Mouse (Mus musculus): Measurements from ENCODE around the gene Sfi1.
"Not testable (repeated sequence)": the region's sequence is repeated elsewhere in the genome, so short reads cannot be mapped to it uniquely, and the experiment has no call there.

Gene Sfi1

DNA sequence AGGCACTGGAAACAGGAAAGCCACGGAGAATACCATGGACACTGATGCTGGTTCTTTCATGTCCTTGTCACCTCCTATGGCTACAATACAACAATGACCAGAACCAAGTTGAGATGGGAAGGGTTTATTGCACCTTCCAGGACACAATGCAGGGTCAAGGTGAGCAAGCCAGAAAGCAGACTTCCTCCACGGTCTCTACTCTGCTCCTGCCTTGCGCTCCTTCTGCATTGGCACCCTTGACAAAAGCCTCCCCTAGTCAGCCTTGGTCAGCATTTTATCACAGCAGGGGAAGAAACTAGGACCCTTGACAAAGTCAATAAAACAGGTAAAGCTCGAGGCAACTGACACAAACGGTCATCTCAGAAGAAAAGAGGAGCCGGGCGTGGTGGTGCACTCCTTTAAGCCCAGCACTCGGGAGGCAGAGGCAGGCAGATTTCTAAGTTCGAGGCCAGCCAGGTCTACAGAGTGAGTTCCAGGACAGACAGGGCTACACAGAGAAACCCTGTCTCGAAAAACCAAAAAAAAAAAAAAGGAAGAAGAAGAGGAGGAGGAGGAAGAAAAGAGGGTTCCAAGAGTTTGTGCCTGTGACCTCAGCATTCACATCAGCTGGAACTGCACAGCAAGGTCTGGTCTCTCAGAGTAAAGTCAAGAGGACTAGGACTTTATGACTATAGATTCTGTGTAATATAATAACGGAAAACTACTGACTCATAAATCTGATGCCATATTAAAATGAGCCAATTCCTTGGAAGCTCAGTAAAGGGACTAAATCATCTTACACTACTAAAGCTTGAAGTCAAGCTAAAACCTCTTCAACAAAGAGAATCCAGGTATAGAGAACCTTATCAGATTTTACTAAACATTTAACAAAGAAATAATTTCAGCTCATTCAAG lies 19.6 kb downstream of the Sfi1 start:
- DNase-seq (ENCODE audit: low spot score): peak; percentile 70

DNA sequence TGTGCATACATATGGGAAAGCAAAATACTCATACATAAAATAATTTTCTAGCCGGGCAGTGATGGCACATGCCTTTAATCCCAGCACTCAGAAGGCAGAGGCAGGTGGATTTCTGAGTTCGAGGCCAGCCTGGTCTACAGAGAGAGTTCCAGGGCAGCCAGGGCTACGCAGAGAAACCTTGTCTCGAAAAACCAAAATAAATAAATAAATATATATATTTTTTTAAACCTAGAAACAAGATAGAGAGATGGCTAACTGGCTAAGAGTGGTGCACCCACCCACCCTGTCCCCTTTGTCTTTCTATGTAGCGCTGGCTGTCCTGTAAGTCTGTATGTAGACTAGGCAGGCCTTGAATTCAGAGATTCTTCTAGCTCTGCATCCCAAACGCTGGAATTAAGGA lies 20.7 kb downstream of the Sfi1 start:
- DNase-seq (ENCODE audit: low spot score): not testable (repeated sequence)

DNA sequence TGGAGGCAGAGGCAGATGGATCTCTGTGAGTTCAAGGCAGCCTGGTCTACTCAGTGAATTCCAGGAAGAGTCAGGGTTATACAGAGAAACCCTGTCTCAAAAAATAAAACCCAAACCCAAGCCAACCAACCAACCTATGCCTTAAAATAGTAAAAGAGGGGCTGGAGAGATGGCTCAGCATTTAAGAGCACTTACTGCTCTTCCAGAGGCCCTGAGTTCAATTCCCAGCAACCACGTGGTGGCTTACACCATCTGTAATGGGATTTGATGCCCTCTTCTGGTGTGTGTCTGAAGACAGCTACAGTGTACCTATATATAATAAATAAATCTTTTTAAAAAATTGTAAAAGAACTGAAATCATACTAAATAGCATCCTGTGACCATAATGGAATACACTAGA lies 21.3 kb downstream of the Sfi1 start:
- not testable (repeated sequence) for DNase-seq (ENCODE audit: low spot score)

DNA sequence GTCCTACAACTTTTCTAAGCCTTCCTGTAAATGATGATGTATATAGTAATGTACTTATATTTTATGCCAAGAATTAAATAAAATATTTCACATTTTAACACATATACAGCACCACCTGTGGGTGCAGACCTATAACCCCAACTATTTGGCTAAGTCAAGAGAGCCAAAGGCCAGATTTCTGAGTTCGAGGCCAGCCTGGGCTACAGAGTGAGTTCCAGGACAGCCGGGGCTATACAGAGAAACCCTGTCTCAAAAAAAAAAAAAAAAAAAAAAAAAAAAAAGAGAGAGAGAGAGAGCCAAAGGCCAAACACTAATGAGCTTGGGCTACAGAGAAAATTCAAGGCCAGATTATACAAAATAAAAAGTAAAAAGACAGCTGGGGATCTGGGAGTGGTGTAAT lies 24.2 kb downstream of the Sfi1 start:
- not testable (repeated sequence) for DNase-seq (ENCODE audit: low spot score)

DNA sequence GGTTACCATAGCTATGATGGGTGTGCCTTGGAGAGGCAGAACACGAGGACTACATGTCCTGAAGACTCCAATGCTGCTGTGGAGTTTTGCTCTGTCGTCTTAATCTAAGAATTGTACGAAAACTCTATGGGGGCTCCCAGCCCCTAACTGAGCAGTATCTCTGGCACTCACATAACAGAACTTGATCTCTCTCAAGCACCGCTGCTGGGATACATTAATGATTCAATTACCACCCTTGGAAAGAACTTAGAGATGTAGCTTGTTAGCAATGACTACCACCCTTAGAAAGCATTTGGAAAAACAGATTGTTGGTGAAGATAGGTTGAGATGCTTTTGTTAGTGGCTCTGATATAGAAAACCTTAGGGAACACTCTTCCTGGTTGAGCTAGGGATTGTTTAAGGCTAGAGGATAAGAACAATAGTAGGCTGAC lies 25.7 kb downstream of the Sfi1 start:
- peak; percentile 69 for DNase-seq (ENCODE audit: low spot score)

DNA sequence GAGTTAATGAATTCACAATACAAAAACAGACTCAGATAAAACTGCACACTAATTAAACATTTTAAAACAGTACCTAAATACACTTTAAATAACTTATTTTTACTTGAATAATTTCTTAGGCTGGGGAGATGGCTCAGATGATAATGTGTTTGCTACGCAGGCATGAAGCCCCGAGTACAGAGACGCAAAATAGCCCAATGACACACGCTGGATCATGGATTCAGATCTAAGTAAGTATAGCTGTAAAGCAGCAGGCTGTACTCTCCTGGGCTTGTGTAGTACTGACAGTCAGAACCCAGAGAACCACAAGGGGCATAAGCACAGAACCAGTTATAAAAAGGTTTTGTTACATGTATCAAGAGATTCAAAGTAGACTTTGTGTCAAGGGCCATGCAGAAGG lies 26.1 kb downstream of the Sfi1 start:
- DNase-seq (ENCODE audit: low spot score): not testable (repeated sequence)

DNA sequence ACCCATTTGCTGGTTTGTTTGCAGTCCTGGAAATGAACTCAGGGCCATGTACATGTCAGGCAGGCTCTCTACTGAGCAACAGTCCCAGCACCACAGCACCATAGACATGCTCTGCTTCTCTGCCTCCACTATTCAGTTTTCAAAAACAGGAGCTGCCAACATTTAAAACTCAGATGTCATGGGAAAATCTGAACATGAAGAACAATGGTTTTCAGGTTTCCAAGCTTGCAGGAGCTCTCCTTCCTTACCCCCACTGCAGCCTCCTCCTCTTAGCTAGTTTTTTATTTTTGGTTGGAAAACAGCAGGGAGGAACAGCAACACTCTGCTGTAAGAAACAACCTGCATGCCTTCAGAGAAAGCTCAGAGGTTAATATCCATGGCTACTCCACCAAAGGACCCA lies 26.9 kb downstream of the Sfi1 start:
- DNase-seq (ENCODE audit: low spot score): not testable (repeated sequence)

DNA sequence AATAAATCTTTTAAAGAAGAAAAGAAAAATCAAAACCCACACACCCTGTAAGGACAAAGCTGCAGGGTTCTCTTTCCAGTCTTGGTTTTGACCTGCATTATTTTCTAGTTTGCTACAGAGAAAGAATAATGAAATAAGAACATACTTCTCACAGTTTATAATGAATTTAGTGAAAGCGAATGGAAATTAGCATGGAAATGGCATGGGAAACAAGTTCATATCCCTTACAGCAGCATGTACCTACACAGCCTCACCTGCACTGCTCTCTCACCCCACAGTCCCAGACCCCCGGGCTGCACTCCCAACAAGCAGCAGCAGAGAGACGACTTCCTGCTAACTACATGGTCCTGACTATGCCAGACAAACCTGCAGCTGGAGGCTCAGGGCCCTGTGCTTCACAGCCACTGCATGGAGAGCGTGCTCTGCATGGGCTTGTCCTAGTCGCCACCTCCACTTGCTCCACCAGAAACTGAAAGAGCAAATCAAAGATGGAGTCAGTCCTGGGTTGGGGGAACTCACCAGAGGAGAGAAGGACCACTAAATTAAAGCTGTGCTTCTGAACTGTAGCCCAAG lies 28.0 kb downstream of the Sfi1 start:
- DNase-seq (ENCODE audit: low spot score): not testable (repeated sequence)

DNA sequence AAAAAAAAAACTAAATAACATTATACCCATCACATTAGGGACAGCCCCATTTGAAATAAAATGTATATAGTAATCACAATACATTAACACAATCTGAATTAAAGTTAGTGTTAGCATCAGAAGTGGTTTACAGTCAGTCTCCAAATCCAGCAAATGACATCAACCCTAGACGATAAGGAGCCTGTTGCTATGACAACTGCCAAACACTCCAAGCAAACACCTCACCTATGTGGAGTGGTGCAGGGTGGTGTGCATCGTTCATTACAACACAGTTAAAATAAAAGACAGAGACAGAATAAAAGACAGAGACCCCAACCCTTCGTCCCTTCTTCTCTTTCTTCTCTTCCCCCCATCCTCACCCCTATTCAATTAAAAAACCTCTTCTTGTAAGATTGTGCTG lies 29.6 kb downstream of the Sfi1 start:
- peak; percentile 75 for DNase-seq (ENCODE audit: low spot score)

DNA sequence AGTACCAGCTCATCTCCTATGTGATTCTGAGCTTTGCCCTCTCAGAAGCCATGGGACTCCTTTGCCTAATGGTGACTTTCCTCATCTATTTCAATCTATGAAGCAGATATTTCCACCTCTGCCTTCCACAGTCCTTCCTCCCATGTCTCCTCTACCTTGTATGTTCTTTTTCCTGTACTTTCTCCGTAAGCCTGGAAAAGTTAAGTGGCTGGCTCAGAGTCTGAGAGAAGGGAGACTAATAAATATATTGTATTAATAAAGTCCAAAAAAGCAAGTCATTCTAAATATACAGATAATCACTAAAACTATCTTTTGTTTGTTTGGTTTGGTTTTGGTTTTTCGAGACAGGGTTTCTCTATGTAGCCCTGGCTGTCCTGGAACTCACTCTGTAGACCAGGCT lies 30.1 kb downstream of the Sfi1 start:
- DNase-seq (ENCODE audit: low spot score): peak; percentile 64

DNA sequence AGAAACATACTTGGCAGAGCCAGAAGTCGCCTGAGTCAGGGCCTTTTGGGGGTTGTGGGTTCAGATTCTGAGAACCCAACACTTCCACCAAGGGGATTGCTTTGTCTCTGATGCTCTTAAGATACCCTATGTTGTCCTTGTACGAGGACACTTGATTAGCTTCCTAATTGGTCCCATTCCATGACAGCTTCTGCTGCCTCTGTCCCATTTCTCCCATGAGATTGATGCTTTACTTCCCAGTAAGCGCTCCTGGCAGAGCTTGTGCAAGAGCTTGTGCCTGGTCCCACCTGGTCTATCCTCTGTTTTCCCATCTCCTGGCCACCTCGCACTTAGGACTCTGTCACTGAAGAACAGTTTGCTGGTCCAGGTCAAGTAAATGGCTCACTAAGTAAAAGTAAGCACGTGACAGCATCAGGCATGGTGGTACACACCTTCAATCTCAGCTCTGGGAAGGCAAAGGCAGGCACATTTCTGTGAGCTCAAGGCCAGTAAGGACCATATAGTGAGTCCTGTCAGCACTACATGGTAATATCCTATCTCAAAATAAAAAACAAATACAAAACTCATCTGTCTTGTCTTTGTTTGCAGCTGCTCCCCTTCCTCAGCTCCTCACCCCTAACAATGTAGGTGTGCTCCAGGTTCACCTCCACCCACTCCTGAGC lies 30.9 kb downstream of the Sfi1 start:
- peak; percentile 69 for DNase-seq (ENCODE audit: low spot score)

DNA sequence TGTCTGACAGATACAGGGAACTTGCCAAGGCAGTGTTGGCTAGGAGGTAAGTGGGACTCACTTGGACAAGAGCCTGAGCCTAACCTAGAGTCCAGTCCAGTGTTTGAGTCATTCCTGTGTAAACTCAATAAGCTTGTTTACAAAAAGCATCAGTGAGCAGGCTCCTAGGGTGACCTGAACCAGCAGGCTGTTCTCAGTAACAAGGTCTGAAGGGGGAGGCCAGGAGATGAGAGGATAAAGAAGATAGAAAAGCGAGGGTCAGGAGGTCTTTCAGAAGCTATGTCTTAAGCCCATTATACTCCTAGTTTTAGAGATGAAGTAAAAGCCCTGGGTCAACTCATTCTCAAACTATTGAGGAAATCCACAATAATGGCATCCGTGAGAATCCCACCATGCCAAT lies 31.9 kb downstream of the Sfi1 start:
- peak; percentile 80 for DNase-seq (ENCODE audit: low spot score)

DNA sequence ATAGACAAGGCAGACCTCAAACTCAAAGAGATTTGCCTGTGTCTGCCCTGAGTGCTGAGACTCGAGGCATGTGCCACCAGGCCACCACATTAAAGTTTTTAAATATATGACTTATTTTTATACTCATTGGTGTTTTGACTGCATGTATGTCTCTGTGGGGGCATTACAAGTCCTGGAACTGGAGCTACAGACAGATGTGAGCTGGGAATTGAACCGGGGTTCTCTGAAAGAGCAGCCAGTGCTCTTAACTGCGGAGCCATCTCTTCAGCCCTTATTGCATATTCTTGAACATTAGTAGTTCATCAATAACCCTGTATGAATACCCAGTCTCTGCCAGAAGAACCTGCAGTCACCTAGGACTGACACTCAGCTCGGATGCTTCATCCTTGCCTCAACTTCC lies 34.5 kb downstream of the Sfi1 start:
- DNase-seq (ENCODE audit: low spot score): not testable (repeated sequence)

DNA sequence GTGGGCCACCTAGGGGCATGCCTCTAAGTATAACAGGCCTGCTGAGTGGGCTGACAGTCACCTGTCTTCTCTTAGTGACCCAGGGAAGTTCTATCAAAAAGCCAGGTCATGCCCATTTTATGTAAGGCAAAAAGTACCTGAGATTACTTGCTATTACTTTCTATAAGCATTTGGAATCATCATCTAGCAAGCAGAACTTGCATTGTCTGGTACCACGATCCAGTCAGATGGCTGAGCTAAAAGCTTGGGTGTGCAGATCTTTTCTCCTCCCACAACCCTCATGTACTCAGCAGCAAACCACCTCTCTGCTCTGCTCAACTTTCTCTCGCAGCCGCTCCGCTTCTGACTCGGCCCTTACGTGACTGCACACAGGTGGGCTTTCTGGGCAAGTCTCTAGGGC lies 35.3 kb downstream of the Sfi1 start:
- peak; percentile 40 for DNase-seq (ENCODE audit: low spot score)

DNA sequence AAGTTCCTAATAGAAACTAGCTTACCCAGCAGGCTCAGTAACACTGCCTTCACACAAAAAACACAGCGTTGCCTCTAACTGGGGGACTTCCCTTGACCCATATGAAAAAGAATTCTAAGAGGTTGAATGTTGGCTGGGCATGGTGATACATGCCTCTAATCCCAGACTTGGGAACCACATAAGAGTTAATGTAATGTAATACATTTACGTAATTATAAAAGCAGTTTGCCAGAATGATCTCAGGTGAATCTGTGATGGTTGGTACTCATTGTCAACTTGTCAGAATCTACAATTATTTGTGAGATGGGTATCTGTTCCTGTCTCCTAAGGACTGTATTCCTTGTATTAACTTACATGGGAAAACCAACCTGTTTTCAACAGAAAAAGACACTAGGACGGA lies 36.3 kb downstream of the Sfi1 start:
- DNase-seq (ENCODE audit: low spot score): not testable (repeated sequence)

DNA sequence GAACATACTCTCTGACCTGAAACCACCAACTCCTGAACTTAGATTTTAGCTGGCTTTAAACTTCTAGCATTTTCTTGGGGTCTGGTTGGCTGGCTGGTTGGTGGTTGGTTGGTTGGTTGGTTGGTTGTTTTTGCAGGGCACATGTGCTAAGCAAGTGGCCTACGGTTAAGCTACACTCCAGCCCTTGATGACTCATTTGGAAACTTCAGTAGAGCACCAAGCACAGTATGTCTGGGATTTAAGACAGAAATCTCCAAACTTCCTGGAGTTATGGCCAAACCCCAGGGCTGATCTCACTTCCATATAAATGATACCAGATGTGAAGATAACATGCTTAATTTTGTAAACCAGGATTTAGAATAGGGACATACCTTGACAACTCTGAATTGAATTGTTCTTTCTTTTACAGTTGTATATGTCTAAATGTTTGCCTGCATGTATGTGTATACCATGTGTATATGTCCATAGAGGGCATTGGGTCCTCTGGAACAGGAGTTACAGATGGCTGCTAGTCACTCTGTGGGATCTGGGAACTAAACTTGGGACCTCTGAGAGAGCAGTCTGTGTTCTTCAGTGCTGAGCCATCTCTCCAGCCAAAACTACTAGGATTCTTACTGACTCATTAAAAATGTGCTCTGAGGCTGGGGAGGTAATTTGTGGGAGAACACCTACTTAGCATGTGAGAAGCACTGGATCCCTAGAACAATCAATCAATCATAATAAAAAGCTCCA lies 39.4 kb downstream of the Sfi1 start:
- DNase-seq (ENCODE audit: low spot score): peak; percentile 78

DNA sequence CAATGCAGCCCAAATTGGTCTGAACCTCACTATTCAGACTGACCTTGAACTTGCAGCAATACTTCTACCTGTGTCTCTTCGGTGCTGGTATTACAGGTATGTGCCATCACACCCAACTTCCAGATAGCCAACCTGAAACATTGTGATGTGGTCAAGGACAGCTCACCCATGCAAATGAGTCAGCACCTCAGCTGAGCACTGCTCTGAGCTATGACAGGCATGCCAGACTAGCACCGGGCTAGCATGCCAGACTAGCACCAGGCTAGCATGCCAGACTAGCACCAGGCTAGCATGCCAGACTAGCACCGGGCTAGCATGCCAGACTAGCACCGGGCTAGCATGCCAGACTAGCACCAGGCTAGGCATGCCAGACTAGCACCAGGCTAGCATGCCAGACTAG lies 41.9 kb downstream of the Sfi1 start:
- DNase-seq (ENCODE audit: low spot score): peak; percentile 34

DNA sequence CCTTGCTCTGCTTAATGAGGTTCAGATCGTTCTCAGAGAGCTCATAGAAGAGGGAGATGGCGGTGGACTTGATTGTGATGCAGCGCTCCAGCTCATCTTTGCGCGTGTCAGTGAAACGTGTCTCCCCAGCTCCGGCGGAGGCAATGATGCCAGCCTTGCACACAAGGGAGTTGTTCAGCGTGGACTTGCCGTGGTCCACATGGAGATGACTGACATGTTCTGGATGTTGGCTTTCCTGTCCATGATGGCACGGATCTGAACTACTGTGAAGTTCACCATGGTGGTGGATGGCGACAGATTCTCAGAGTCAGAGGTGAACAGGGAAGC lies 42.6 kb downstream of the Sfi1 start:
- DNase-seq (ENCODE audit: low spot score): not testable (repeated sequence)

DNA sequence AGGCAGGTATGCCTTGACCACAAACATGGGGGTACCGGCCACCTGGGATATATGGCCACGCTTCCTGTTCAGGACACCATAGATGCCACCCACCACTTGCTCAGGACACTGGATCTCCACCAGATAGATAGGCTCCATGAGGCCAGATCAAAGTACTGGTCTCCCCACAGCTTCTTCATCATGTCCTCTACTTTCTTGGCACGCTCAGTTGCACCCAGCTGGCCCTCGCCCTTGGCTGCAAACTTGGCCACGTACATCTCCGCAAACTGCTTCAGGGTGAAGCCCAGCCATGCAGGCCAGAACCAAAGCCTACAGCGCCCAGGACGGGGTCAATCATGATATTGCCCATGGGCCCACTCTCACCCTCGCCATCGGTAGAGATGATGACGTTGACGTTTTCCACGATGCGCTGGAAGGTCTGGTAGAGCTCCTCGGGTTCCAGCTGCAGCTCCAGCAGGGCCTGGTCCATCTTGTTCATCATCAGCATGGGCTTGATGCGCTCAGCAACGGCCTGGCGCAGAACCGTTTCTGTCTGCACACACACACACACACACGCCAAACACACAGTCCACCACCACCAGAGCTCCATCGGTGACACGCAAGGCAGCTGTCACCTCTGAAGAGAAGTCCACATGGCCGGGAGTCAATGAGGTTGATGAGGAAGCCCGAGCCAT lies 43.1 kb downstream of the Sfi1 start:
- DNase-seq (ENCODE audit: low spot score): not testable (repeated sequence)

DNA sequence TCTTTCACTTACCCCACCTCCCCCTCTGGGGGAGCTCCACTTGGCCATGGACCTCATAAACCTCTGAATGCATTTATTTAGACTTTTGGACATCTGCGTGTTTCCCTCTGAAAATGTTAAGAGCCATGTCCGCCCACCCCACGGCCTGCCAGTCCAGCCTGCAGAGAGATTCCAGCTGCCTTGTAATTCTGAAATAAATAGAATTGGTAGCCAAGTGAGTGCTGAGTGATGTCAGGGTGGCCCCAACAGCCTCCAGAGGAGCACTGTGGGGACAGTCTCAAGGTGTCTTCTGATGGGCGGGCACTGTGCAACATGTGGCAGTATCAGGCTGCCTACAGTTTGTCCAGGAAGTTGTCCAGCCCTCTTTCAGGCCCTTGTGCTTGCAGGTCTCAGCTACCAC lies 43.8 kb downstream of the Sfi1 start:
- not testable (repeated sequence) for DNase-seq (ENCODE audit: low spot score)

DNA sequence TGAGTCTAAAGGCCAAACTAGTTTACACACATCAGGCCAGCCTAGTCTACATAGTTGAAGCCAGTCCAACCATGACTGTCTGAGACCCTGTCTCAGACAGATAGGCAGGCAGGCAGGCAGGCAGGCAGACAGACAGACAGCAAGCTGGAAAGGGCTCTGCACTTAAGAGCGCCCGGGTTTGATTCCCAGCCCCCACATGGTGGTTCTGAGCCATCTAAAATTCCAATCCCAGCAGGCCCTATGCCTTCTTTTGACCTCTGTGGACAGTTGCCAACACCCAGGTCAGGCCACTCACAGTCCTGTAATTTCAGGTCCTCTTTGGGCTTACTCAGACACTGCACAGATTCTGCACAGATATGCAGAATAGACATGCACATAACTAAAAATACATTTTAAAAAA lies 46.5 kb downstream of the Sfi1 start:
- not testable (repeated sequence) for DNase-seq (ENCODE audit: low spot score)
